Mouse (Mus musculus): ENCODE data around the gene Nosip. TPM values are rescaled to one million over a fixed set of nuclear protein-coding genes. Genes with fewer than 3 reads are reported as not detected.

Nosip gene
- total RNA-seq, 2 experiments from 2014 or later = 44.3 to 46.8 TPM

GRCm38 (mm10) chr7:45033722-45034359, 28.4 kb upstream of the Nosip start:
- DNase-seq (ENCODE audit: low spot score in 2 of 2) = no peak

- no peak for DNase-seq (ENCODE audit: low spot score in 2 of 2)
Measured at GRCm38 (mm10) chr7:45035631-45036030, 26.6 kb upstream of the Nosip start.

GRCm38 (mm10) chr7:45036702-45037101, 25.5 kb upstream of the Nosip start:
- DNase-seq (ENCODE audit: low spot score in 2 of 2) = no peak

GRCm38 (mm10) chr7:45037720-45038361, 24.4 kb upstream of the Nosip start:
- DNase-seq (ENCODE audit: low spot score in 2 of 2) = peak; percentile 60 to 66

- DNase-seq (ENCODE audit: low spot score in 2 of 2) = no peak
Measured at GRCm38 (mm10) chr7:45038411-45038810, 23.8 kb upstream of the Nosip start.

- no peak for DNase-seq (ENCODE audit: low spot score in 2 of 2)
Measured at GRCm38 (mm10) chr7:45040851-45041250, 21.4 kb upstream of the Nosip start.

GRCm38 (mm10) chr7:45043307-45043706, 18.9 kb upstream of the Nosip start:
- DNase-seq (ENCODE audit: low spot score in 2 of 2) = no peak

- no peak for DNase-seq (ENCODE audit: low spot score in 2 of 2)
Measured at GRCm38 (mm10) chr7:45045741-45046140, 16.5 kb upstream of the Nosip start.

GRCm38 (mm10) chr7:45046853-45047350, 15.3 kb upstream of the Nosip start:
- no peak for DNase-seq (ENCODE audit: low spot score in 2 of 2)

GRCm38 (mm10) chr7:45047491-45047890, 14.7 kb upstream of the Nosip start:
- DNase-seq (ENCODE audit: low spot score in 2 of 2) = no peak

GRCm38 (mm10) chr7:45048001-45048890, 14.0 kb upstream of the Nosip start:
- DNase-seq (ENCODE audit: low spot score in 2 of 2) = no peak

- DNase-seq (ENCODE audit: low spot score in 2 of 2) = no peak
Measured at GRCm38 (mm10) chr7:45048923-45049657, 13.1 kb upstream of the Nosip start.

GRCm38 (mm10) chr7:45050945-45051600, 11.2 kb upstream of the Nosip start:
- DNase-seq (ENCODE audit: low spot score in 2 of 2) = peak in 1 of 2 experiments; percentile 56

- no peak for DNase-seq (ENCODE audit: low spot score in 2 of 2)
Measured at GRCm38 (mm10) chr7:45051601-45051974, 10.6 kb upstream of the Nosip start.

GRCm38 (mm10) chr7:45052181-45052861, 9.9 kb upstream of the Nosip start:
- peak in 1 of 2 experiments; percentile 39 for DNase-seq (ENCODE audit: low spot score in 2 of 2)

- DNase-seq (ENCODE audit: low spot score in 2 of 2) = no peak
Measured at GRCm38 (mm10) chr7:45052862-45053116, 9.4 kb upstream of the Nosip start, which contains the start of gene Prr12. Prr12 (minus strand) TSS chr7:45052881.

GRCm38 (mm10) chr7:45053117-45053930, 8.9 kb upstream of the Nosip start:
- DNase-seq (ENCODE audit: low spot score in 2 of 2) = peak; percentile 70 to 72

GRCm38 (mm10) chr7:45053931-45054510, 8.2 kb upstream of the Nosip start:
- peak; percentile 80 to 83 for DNase-seq (ENCODE audit: low spot score in 2 of 2)
